37 mouse cellular contexts compared by ENCODE assay signal in genomic region chr17:8170331-8170730, GRCm38 (mm10). TPM values are rescaled to one million over a fixed set of nuclear protein-coding genes. Genes with fewer than 3 reads are reported as not detected.
DNase-seq lines count a peak whose midpoint lies in the region; ATAC-seq and TF ChIP-seq lines count a peak whose summit lies in the region.
"Had no signal": no experiment of that assay in that cellular context is flagged by ENCODE, and none has a peak within 500 bp of the region (broad histone marks: within the 10 kb centered on the region; RNA-seq: fewer than 3 reads in every experiment).

No protein-coding gene starts in this region.

- H3K36me3 ChIP-seq in spleen, adult 2 months (ENCODE audit: control insufficient read depth, insufficient read depth, low read length), result peaks cover 17% of the 10 kb centered on the region

- H3K4me3 ChIP-seq in spleen, adult 2 months (ENCODE audit: extremely low read depth, insufficient read depth, insufficient read length), result peak overlapping the region; percentile 12; the same call in 1 of the 2 replicates
- H3K4me3 ChIP-seq: embryonic facial prominence, embryonic 10.5 days; embryonic facial prominence, embryonic 15.5 days; forebrain, embryonic 13.5 days; gastrocnemius, adult 2 months; hindbrain, embryonic 13.5 days; layer of hippocampus, adult 2 months; limb, embryonic 13.5 days; lung, embryonic 15.5 days; myocyte had no signal

- WGBS in spleen, adult 2 months, result 36% methylated on average over 7 of the region's 7 CpGs

- ATAC-seq in hematopoietic stem cell, adult 5-6 weeks (replicated peaks in 1 of 2; ENCODE audit: insufficient read depth in 1 of 2, low FRiP score in 2 of 2, low TSS enrichment in 1 of 2, low read depth in 1 of 2, poor library complexity in 2 of 2, severe bottlenecking in 2 of 2), result peak; percentile 43 to 59; a peak in 2 of 4 replicates
- ATAC-seq: forebrain, embryonic 13.5 days; midbrain, embryonic 16.5 days; Patski had no signal

- H3K27ac ChIP-seq in spleen, adult 2 months (ENCODE audit: insufficient read depth, low read length), result peak overlapping the region; percentile 91
- H3K27ac ChIP-seq: embryonic facial prominence, embryonic 10.5 days; embryonic facial prominence, embryonic 15.5 days; forebrain, embryonic 13.5 days; gastrocnemius, adult 2 months; hindbrain, embryonic 13.5 days; layer of hippocampus, adult 2 months; limb, embryonic 13.5 days; lung, embryonic 15.5 days; stomach, postnatal 0 days had no signal

- no peaks in the 10 kb centered on the region for H3K27me3 ChIP-seq in spleen, adult 2 months (ENCODE audit: control insufficient read depth, insufficient read depth, low read length)
- H3K27me3 ChIP-seq: embryonic facial prominence, embryonic 15.5 days; forebrain, embryonic 13.5 days; hindbrain, embryonic 13.5 days; limb, embryonic 13.5 days; lung, embryonic 15.5 days; Patski had no signal

- TF ChIP-seq CTCF in spleen, adult 2 months (IDR thresholded peaks at IDR 0.05; ENCODE audit: extremely low read depth, insufficient read depth, insufficient read length, insufficient replicate concordance), result no peak

- H3K4me1 ChIP-seq in spleen, adult 2 months (ENCODE audit: control insufficient read depth, insufficient read depth, insufficient read length), result peaks cover 3% of the 10 kb centered on the region; the same call in 1 of the 2 replicates
- H3K4me1 ChIP-seq: embryonic facial prominence, embryonic 15.5 days; limb, embryonic 13.5 days; lung, embryonic 15.5 days had no signal

- DNase-seq in spleen, adult 2 months (ENCODE audit: low read depth in 1 of 2, low spot score in 2 of 2), result peak; percentile 39 to 54
- DNase-seq in spleen, adult 12 weeks (ENCODE audit: low spot score), result no peak
- DNase-seq in CD4-positive, CD25-positive, alpha-beta regulatory T cell, adult 2 months (ENCODE audit: low read depth, low spot score), result peak; percentile 22
- DNase-seq in natural killer cell, adult 2 months (ENCODE audit: low spot score in 2 of 2), result peak; percentile 17 to 42
- no peak for DNase-seq in neural tube, embryonic 10.5 days (ENCODE audit: extremely low spot score, low spot score)
- no peak for DNase-seq in layer of hippocampus, adult 9-10 months (ENCODE audit: low spot score)
- no peak for DNase-seq in right cerebral cortex, postnatal 14 days
- DNase-seq: adrenal gland, postnatal 14 days; cerebellum, adult 11 months; cerebellum, postnatal 14 days; gastrocnemius, adult 2 months; gastrocnemius, postnatal 36 days; kidney, adult 11 months; kidney, postnatal 36 days; retina, postnatal 1 day; right cerebral cortex, postnatal 25 days; thymus, adult 18-20 months; thymus, postnatal 4 days had no signal

- TF ChIP-seq POLR2A in spleen, adult 2 months (IDR thresholded peaks at IDR 0.05; ENCODE audit: low read depth, low read length), result no peak

RNA-seq across cellular contexts. Expression of gene Fgfr1op, which starts 5.0 kb away (rescaled TPM):
- 1.9 and 2.2 TPM in 2 replicates for polyA plus RNA-seq in spleen, adult 2 months (2012; rRNA removed)
- 57.5 and 64.7 TPM in 2 replicates for total RNA-seq in hematopoietic stem cell, adult 5-6 weeks (2017)

RNA-seq across cellular contexts. Expression of gene Rnaset2a, which starts 22.4 kb away (rescaled TPM):
- polyA plus RNA-seq in spleen, adult 2 months (2012; rRNA removed), result 31.2 and 48.4 TPM in 2 replicates
- total RNA-seq in hematopoietic stem cell, adult 5-6 weeks (2017), result 23.8 and 54.8 TPM in 2 replicates

RNA-seq across cellular contexts. Expression of gene Gm49673, which starts 22.7 kb away (rescaled TPM):
- 3.0 and 5.2 TPM in 2 replicates for polyA plus RNA-seq in spleen, adult 2 months (2012; rRNA removed)
- total RNA-seq in hematopoietic stem cell, adult 5-6 weeks (2017), result not detected in 2 replicates
- total RNA-seq: gastrocnemius, postnatal 36 days; heart, adult 8-10 months; heart, postnatal 25 days; megakaryocyte, adult 5-6 weeks; MEL had no signal
- polyA plus RNA-seq: embryonic facial prominence, embryonic 10.5 days; forebrain, embryonic 13.5 days; heart, embryonic 14.5 days; hindbrain, embryonic 13.5 days; liver, embryonic 16.5 days; midbrain, embryonic 11.5 days; midbrain, embryonic 16.5 days; myocyte; stomach, postnatal 0 days had no signal

Comparison
In these comparisons a context has a peak if more than half of its experiments do, and no peak if none do; other contexts are left out.
1. DNase-seq: peak in spleen, adult 2 months (2 of 2), CD4-positive, CD25-positive, alpha-beta regulatory T cell, adult 2 months (single experiment) and natural killer cell, adult 2 months (2 of 2); none in spleen, adult 12 weeks (single experiment), neural tube, embryonic 10.5 days (single experiment), layer of hippocampus, adult 9-10 months (single experiment) and right cerebral cortex, postnatal 14 days (single experiment).